Mouse (Mus musculus) stomach, embryonic 14.5 days (tissue): ENCODE measurements at regions not wholly inside any gene's neighbourhood (a gene's known extent, or its start where the extent isn't known, plus 50 kb on each side); places are given as distances from the start of the nearest gene placed in this dataset.

Source experiments
- ATAC-seq: fragments of 200-750 bp; cut with Nextera tagmentation; 2 replicates; pipeline ENCODE4 v1.8.0; 2017; ENCODE audit warnings: low read depth, moderate TSS enrichment; ENCODE audit not compliant: insufficient number of reproducible peaks, insufficient read depth, low FRiP score
- H3K27ac ChIP-seq: fragments of 300-500 bp; sonication (generic); 2 replicates; pipeline ENCODE4 v1.5.1; 2014; ENCODE audit warnings: mild to moderate bottlenecking, low read length, moderate library complexity, mixed read lengths
- H3K27me3 ChIP-seq: fragments of 300-500 bp; sonication (generic); 2 replicates; pipeline ENCODE4 v1.6.1; 2014; ENCODE audit warnings: low read length, control low read depth, mixed read lengths; ENCODE audit not compliant: control insufficient read depth, insufficient read depth
- H3K36me3 ChIP-seq: fragments of 300-500 bp; sonication (generic); 2 replicates; pipeline ENCODE4 v1.6.1; 2014; ENCODE audit warnings: mild to moderate bottlenecking, control low read depth, low read length, moderate library complexity, mixed read lengths; ENCODE audit not compliant: control insufficient read depth, insufficient read depth
- H3K4me1 ChIP-seq: fragments of 300-500 bp; sonication (generic); 2 replicates; pipeline ENCODE4 v1.6.1; 2014; ENCODE audit warnings: low read length, control low read depth, mixed read lengths; ENCODE audit not compliant: control insufficient read depth, insufficient read depth
- H3K4me2 ChIP-seq: fragments of 300-500 bp; sonication (generic); replicated peaks from 2 replicates; pipeline ENCODE4 v1.6.1; 2014; ENCODE audit warnings: low read depth, low read length, control low read depth
- H3K4me3 ChIP-seq: fragments of 300-500 bp; sonication (generic); 2 replicates; pipeline ENCODE4 v1.5.1; 2014; ENCODE audit warnings: low read depth, low read length, control low read depth
- H3K9ac ChIP-seq: fragments of 300-500 bp; sonication (generic); replicated peaks from 2 replicates; pipeline ENCODE4 v1.6.1; 2014; ENCODE audit warnings: low read depth, mild to moderate bottlenecking, control low read depth, low read length, moderate library complexity, mixed read lengths
- H3K9me3 ChIP-seq: fragments of 300-500 bp; sonication (generic); 2 replicates; pipeline ENCODE4 v1.6.1; 2016; ENCODE audit warnings: low read depth, low read length, control low read depth; ENCODE audit not compliant: control insufficient read depth
- WGBS: fragments of 180-500 bp; shearing (Covaris S2); extraction: QIAGEN DNeasy Blood & Tissue Kit; methylation state at CpG from one replicate; pipeline ENCODE4 v1.1.7; 2014; 5-methylcytosine and 5-hydroxymethylcytosine counted together

DNA sequence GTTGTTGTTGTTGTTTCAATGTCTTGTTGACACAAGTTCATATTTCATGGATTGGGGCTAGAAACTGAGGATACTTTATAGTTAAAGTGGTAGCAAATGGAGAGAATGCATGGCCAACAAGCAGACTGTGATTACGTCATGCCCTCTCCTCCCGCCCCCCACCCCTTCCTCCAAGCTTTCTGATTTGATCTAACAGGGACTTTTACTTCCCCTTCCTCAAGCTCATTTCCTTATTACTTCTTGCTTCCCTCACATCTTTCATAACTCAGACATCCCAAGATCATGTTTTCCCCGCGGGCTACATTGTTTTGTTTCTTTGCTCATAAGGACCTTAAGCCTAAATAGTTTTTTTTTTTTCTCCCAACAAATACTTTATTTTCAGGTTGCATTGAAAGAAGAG lies 437.5 kb upstream of the Zeb2 start:
- no peak overlapping the region for H3K9ac ChIP-seq
- H3K4me2 ChIP-seq: no peak overlapping the region
- no peak for ATAC-seq
- WGBS: 88% methylated on average over 4 of the region's 4 CpGs
- no peaks in the 10 kb centered on the region for H3K36me3 ChIP-seq
- no peaks in the 10 kb centered on the region for H3K9me3 ChIP-seq
- H3K4me3 ChIP-seq: no peak overlapping the region
- no peaks in the 10 kb centered on the region for H3K4me1 ChIP-seq
- H3K27ac ChIP-seq: no peak overlapping the region
- H3K27me3 ChIP-seq: no peaks in the 10 kb centered on the region

DNA sequence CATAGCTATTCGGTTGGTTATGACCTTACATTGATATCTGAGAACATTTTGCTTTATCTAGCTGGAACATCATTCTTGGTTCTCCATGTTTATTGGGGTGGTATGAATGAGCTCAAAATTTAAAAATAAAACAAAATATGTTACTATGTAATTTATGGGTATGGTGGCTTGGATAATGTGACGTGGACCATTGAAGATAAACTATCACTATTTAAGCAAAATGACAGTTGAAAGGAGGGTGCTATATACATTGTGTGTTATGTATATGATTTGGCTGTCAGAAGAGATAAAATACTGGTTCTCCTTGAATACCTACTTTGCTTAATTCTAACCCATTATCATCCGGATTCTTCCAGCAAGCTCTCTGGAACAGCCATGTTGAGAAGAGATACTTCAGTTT lies 424.2 kb upstream of the Zeb2 start:
- Histone ChIP-seq H3K4me3 (no peak overlapping the region), H3K27me3 (no peaks in the 10 kb centered on the region), H3K9me3 (no peaks in the 10 kb centered on the region), H3K27ac (no peak overlapping the region), H3K4me1 (no peaks in the 10 kb centered on the region), H3K4me2 (no peak overlapping the region), H3K36me3 (no peaks in the 10 kb centered on the region), H3K9ac (no peak overlapping the region)
- ATAC-seq: no peak
- 84% methylated on average over 3 of the region's 3 CpGs for WGBS

DNA sequence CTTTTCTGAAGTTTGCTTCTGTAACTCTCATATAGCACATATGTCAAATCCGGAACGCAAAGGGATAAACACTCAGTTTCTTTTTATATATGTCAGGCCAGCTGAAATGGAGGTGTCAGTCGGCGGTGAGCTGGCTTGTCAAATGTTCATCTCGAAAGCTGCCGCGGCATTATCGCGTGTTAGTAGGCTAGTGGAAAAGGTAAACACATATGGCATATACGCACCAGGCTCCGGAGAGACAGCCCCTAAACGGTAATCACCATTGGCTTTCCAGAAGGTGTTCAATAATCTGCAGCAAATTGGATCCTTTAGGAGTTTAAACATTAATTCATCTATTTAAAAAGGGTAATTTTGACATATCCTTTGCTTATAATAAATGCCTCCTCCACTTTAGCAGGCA lies 421.8 kb upstream of the Zeb2 start:
- WGBS: 80% methylated on average over 12 of the region's 12 CpGs
- H3K4me2 ChIP-seq: no peak overlapping the region
- ATAC-seq: no peak

DNA sequence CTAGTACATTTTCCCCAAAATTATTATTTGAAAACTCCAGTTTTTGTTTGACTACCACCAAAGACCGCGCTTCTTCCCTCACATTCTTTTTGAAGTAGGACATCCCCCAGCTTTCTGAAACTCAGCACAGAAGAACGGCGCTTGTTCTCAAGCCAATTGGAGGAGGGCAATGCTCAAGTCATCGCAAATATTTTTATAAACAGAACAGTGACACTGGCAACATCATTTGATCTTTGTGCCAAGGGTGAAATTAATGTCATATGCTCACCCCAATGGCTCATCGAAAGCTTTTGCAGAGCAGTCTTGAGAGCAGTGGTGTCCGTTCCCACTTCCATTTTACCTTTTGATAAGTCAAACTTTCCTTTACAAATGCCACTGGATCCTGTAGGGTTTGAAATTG lies 420.5 kb upstream of the Zeb2 start:
- H3K36me3 ChIP-seq: no peaks in the 10 kb centered on the region
- no peak for ATAC-seq
- no peaks in the 10 kb centered on the region for H3K27me3 ChIP-seq
- H3K4me3 ChIP-seq: no peak overlapping the region
- H3K4me2 ChIP-seq: no peak overlapping the region
- H3K9me3 ChIP-seq: no peaks in the 10 kb centered on the region
- H3K9ac ChIP-seq: no peak overlapping the region
- H3K4me1 ChIP-seq: no peaks in the 10 kb centered on the region
- WGBS: 88% methylated on average over 7 of the region's 7 CpGs
- H3K27ac ChIP-seq: no peak overlapping the region

More for the DNA sequence above, 421.8 kb upstream of the Zeb2 start:
- Histone ChIP-seq H3K36me3 (no peaks in the 10 kb centered on the region), H3K9ac (no peak overlapping the region), H3K4me3 (no peak overlapping the region), H3K27ac (no peak overlapping the region), H3K27me3 (no peaks in the 10 kb centered on the region), H3K9me3 (no peaks in the 10 kb centered on the region), H3K4me1 (no peaks in the 10 kb centered on the region)

DNA sequence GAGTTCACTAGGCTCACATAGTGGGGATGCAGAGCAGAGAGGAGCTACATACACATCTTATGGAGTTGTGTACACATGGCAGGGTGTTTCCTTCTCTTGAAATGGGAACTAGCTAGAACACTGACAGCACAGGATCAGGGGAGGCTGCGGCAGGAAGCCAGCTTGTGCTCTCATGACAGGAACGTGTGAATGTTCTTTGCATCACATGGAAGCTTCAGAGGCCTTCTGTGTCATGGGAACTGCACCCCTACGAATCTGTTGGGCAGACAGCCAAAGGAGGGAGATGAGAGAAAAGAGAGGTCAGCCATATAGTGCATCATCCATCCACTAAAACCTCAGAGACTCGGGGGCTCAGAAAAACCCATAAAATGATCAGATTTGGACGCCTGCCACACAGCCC lies 417.6 kb upstream of the Zeb2 start:
- Histone ChIP-seq H3K9me3 (no peaks in the 10 kb centered on the region), H3K9ac (no peak overlapping the region), H3K27ac (no peak overlapping the region), H3K36me3 (no peaks in the 10 kb centered on the region), H3K4me1 (no peaks in the 10 kb centered on the region), H3K27me3 (no peaks in the 10 kb centered on the region), H3K4me3 (no peak overlapping the region), H3K4me2 (no peak overlapping the region)
- no peak for ATAC-seq
- WGBS: 75% methylated on average over 5 of the region's 5 CpGs

DNA sequence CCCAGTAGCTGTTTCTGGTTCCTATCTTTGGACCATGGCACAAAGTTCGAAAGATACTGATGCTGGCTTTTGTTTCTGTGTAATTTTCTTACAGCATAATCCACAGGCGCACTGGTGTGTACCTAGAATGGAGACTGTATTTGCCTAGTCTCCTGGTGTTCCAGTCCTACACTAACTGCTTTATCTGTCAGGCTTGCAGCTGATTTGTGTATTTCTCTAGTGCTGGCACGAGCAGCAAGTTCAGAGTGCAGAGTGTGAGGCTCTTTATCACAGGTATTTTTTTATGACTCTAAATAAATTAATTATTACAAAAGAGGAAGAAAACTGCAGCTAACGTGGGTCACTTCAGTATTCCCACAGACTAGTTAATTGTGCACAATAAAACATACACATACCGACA lies 405.1 kb upstream of the Zeb2 start:
- H3K27ac ChIP-seq: no peak overlapping the region
- no peak overlapping the region for H3K9ac ChIP-seq
- no peak for ATAC-seq
- H3K27me3 ChIP-seq: no peaks in the 10 kb centered on the region
- H3K4me3 ChIP-seq: no peak overlapping the region
- H3K4me1 ChIP-seq: no peaks in the 10 kb centered on the region
- H3K4me2 ChIP-seq: no peak overlapping the region
- H3K9me3 ChIP-seq: no peaks in the 10 kb centered on the region
- WGBS: 62% methylated on average over 5 of the region's 5 CpGs
- H3K36me3 ChIP-seq: no peaks in the 10 kb centered on the region

DNA sequence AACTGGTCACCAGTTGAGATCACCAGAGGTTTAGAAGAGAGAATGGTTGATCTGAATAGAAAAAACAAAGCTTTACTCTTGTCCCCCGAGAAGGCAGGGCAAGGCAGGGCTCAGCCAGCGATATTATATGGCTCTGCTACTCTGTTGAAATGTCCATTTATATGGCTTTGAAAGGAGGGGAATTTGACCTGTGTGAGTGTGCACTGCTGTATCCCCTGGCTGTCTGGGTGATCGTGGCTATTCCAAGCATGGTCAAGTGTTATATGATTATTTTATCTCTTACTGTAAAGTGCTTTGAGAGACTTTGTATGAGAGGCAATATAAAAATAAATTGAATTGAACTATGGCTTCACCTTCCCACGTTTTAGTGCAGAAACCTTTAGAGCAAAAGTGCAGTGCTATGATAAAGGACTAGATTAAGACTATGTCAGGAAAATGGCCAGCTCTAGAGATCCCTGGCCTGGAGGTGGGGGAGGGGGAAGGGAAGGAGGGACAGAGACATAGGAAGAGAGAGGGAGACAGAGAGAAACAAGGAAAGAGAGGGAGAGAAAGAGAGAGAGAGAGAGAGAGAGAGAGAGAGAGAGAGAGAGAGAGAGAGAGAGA lies 402.5 kb upstream of the Zeb2 start:
- H3K9ac ChIP-seq: no peak overlapping the region
- no peak overlapping the region for H3K27ac ChIP-seq
- WGBS: 22% methylated on average over 4 of the region's 4 CpGs
- H3K4me3 ChIP-seq: no peak overlapping the region
- H3K9me3 ChIP-seq: no peaks in the 10 kb centered on the region
- no peak overlapping the region for H3K4me2 ChIP-seq
- no peak for ATAC-seq
- H3K4me1 ChIP-seq: no peaks in the 10 kb centered on the region
- no peaks in the 10 kb centered on the region for H3K36me3 ChIP-seq
- H3K27me3 ChIP-seq: no peaks in the 10 kb centered on the region

DNA sequence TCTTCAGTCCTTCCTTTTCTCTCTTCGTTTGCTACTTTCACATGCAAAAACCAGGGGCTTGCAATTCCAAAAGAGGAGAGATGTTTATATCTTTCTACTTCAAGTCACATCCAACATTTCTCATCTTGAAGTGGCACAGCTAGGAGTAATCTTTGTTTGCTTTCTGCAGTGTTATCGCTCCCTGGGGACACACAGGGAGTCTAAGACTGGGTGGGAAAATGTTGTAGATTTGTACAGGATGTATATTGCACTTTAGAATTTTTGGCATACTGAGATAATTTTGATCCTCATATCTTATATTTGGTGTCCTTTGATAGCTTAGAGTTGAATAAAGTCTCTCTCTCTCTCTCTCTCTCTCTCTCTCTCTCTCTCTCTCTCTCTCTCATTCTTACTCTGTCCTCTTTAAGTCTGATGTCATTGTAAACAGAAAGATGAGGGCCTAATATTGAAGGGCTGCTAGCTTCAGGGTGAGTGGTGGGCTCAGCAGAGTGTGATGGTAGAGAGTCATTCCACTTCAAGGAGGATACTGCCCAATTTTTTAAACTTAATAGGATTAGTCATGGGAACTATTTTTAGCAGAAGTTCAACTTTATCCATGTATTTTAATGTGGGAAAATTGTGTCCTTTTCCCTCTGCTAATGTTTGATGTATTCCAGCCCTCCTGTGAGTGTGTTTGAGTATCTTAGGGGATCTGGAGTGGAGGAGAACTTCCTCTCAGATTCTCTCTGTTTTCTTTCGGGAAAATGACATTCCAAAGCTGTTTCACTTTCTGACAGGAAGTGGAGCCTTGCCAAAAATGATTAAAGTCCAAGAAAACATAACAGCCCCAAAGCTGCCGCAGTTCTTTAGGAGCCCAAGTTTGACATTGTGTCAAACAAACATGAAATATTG lies 397.3 kb upstream of the Zeb2 start:
- peak overlapping the region; percentile 10; the same call in 1 of the 2 replicates for H3K27ac ChIP-seq
- no peaks in the 10 kb centered on the region for H3K27me3 ChIP-seq

More for the DNA sequence above, 397.3 kb upstream of the Zeb2 start:
- no peak overlapping the region for H3K4me2 ChIP-seq
- H3K36me3 ChIP-seq: no peaks in the 10 kb centered on the region
- peaks cover 3% of the 10 kb centered on the region; the same call in 1 of the 2 replicates for H3K4me1 ChIP-seq
- no peak overlapping the region for H3K9ac ChIP-seq
- ATAC-seq: peak; percentile 69; the same call in 1 of the 2 replicates
- no peak overlapping the region for H3K4me3 ChIP-seq
- WGBS: 25% methylated on average over 4 of the region's 4 CpGs
- no peaks in the 10 kb centered on the region for H3K9me3 ChIP-seq
